Mouse (Mus musculus): ENCODE data around the gene Prkn. TPM values are rescaled to one million over a fixed set of nuclear protein-coding genes. Genes with fewer than 3 reads are reported as not detected.

Gene Prkn
- polyA plus RNA-seq, 1 experiment, result 16.7 TPM

DNA sequence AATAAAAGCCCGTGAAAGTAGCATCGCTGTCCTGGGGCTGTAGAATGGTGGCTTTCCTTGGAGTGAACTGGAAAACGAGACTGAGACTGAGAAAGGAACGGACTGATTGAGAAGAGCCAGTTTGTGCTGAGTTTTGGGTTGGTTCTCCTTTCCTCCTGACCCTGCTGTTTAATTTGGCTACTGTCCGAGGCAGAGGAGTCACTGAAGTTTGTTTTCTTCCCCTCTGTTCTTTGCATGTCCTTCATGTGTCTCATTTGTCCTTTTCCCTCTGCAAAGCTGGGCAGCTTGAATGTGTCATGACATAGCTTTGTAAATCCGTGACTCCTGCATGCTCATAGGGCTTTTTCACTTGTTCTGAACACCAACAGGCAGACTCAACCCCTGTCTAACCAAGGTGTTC is 249.2 kb downstream of the Prkn start:
- TF ChIP-seq CTCF (IDR thresholded peaks at IDR 0.05; ENCODE audit: borderline replicate concordance, insufficient read depth, low read depth, low read length) (no peak), POLR2A (IDR thresholded peaks at IDR 0.05; ENCODE audit: borderline replicate concordance, insufficient read depth, low read length) (no peak)
- peaks cover 6% of the 10 kb centered on the region for H3K4me1 ChIP-seq (ENCODE audit: control insufficient read depth, insufficient read depth, low read length)
- H3K4me3 ChIP-seq (replicated peaks; ENCODE audit: insufficient read depth, low read depth, low read length), result no peak overlapping the region
- no peaks in the 10 kb centered on the region for H3K27me3 ChIP-seq (ENCODE audit: control insufficient read depth, insufficient read depth, low read length)
- H3K27ac ChIP-seq (ENCODE audit: insufficient read depth, low read length), result no peak overlapping the region
- WGBS, result 87% methylated on average over 6 of the region's 6 CpGs
- DNase-seq, result no peak

DNA sequence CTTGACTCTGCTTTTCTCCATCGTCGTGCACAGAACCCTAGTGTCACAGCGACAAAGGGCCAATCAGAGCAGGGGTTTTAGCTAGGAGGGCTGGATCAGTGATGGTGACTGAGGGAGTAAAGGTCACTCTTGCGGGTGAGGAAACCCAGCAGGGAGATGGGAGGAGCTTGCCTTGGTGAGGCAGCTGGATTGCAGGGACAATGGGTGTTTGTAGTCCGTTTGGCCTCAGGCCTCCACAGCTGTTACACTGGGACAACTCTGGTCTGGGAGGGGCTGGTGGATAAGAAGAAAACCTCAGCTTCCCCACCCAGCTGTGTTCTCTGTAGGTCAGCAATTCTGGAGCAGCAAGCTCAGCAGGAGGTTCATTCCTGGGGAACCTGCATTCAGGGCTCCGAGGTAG is 252.7 kb downstream of the Prkn start:
- H3K27me3 ChIP-seq (ENCODE audit: control insufficient read depth, insufficient read depth, low read length), result no peaks in the 10 kb centered on the region
- peak in 1 of 2 experiments; percentile 37 for DNase-seq
- WGBS, result 51% methylated on average over 6 of the region's 6 CpGs
- no peak overlapping the region for H3K4me3 ChIP-seq (replicated peaks; ENCODE audit: insufficient read depth, low read depth, low read length)
- no peaks in the 10 kb centered on the region for H3K4me1 ChIP-seq (ENCODE audit: control insufficient read depth, insufficient read depth, low read length)
- TF ChIP-seq POLR2A (IDR thresholded peaks at IDR 0.05; ENCODE audit: borderline replicate concordance, insufficient read depth, low read length) (no peak), CTCF (IDR thresholded peaks at IDR 0.05; ENCODE audit: borderline replicate concordance, insufficient read depth, low read depth, low read length) (no peak)
- 0 out of 2 replicates have a peak overlapping the region, but pooled peaks have one; percentile 52 for H3K27ac ChIP-seq (ENCODE audit: insufficient read depth, low read length)

DNA sequence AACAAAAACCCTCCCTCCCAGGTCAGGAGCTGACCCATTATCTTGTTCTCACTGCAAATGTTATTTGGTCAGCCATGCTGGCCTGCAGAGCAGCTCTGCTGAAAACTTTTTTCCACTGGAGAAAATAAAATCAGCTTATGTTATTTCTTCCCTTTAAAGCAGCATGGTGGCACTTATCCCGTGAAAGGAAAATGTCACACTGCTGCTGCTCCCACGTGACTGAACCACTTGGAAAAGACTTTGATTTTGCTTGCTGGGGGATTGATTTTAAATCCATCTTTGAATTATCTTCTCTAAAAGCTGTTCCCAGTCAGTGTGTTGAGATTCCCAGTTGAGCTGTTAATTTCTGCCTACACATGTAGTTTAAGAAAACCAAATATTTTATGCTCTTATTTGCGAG is 253.1 kb downstream of the Prkn start:
- H3K27me3 ChIP-seq (ENCODE audit: control insufficient read depth, insufficient read depth, low read length), result no peaks in the 10 kb centered on the region

DNA sequence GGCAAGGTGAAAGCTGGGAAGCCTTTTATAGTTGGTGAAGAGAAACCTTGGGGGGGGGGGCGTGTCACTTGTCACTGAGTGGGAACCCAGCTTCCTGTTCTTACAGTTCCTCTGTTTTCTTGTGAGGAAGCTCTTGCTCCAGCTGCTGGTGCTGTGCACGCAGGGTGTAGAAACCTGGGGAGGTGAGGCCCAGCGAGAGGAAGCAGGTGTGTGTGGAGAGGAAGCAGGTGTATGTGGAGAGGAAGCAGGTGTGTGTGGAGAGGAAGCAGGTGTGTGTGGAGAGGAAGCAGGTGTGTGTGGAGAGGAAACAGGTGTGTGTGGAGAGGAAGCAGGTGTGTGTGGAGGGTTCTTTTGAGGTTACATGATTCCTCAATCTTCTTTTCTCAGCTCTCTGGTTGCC is 266.8 kb downstream of the Prkn start:
- no peak for DNase-seq
- TF ChIP-seq CTCF (IDR thresholded peaks at IDR 0.05; ENCODE audit: borderline replicate concordance, insufficient read depth, low read depth, low read length) (no peak), POLR2A (IDR thresholded peaks at IDR 0.05; ENCODE audit: borderline replicate concordance, insufficient read depth, low read length) (no peak)
- peaks cover 3% of the 10 kb centered on the region; the same call in 1 of the 2 replicates for H3K4me1 ChIP-seq (ENCODE audit: control insufficient read depth, insufficient read depth, low read length)
- 93% methylated on average over 3 of the region's 3 CpGs for WGBS
- no peak overlapping the region for H3K27ac ChIP-seq (ENCODE audit: insufficient read depth, low read length)
- no peak overlapping the region for H3K4me3 ChIP-seq (replicated peaks; ENCODE audit: insufficient read depth, low read depth, low read length)
- H3K27me3 ChIP-seq (ENCODE audit: control insufficient read depth, insufficient read depth, low read length), result no peaks in the 10 kb centered on the region

More for the DNA sequence above, 253.1 kb downstream of the Prkn start:
- 63% methylated on average over 3 of the region's 3 CpGs for WGBS
- 0 out of 2 replicates have a peak overlapping the region, but pooled peaks have one; percentile 52 for H3K27ac ChIP-seq (ENCODE audit: insufficient read depth, low read length)
- H3K4me1 ChIP-seq (ENCODE audit: control insufficient read depth, insufficient read depth, low read length), result no peaks in the 10 kb centered on the region
- DNase-seq, result no peak
- no peak overlapping the region for H3K4me3 ChIP-seq (replicated peaks; ENCODE audit: insufficient read depth, low read depth, low read length)
- TF ChIP-seq CTCF (IDR thresholded peaks at IDR 0.05; ENCODE audit: borderline replicate concordance, insufficient read depth, low read depth, low read length) (no peak), POLR2A (IDR thresholded peaks at IDR 0.05; ENCODE audit: borderline replicate concordance, insufficient read depth, low read length) (no peak)

DNA sequence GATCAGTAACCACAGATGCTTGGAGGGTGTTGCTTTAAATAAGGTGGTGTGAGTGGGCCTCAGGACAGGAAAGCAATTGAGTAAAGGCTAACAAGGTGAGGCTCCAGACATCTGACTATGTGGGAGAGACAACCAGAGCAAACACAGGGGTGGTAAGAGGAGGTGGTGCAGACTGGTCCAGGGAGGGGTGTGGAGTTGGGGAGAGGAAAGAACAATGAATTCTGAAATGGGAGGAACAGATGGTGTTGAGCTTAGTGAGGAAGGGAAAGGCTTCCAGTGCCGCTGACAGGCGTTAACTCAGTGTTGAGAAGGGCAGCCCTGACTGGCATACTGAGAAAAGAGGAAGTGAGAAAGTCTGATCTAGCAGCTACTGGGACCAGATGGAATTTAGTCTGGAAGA is 267.7 kb downstream of the Prkn start:
- H3K27ac ChIP-seq (ENCODE audit: insufficient read depth, low read length), result no peak overlapping the region
- no peaks in the 10 kb centered on the region for H3K27me3 ChIP-seq (ENCODE audit: control insufficient read depth, insufficient read depth, low read length)
- peak in 1 of 2 experiments; percentile 37 for DNase-seq
- H3K4me3 ChIP-seq (replicated peaks; ENCODE audit: insufficient read depth, low read depth, low read length), result no peak overlapping the region
- TF ChIP-seq CTCF (IDR thresholded peaks at IDR 0.05; ENCODE audit: borderline replicate concordance, insufficient read depth, low read depth, low read length) (no peak), POLR2A (IDR thresholded peaks at IDR 0.05; ENCODE audit: borderline replicate concordance, insufficient read depth, low read length) (no peak)
- 16% methylated on average over 2 of the region's 2 CpGs for WGBS
- peaks cover 3% of the 10 kb centered on the region; the same call in 1 of the 2 replicates for H3K4me1 ChIP-seq (ENCODE audit: control insufficient read depth, insufficient read depth, low read length)

DNA sequence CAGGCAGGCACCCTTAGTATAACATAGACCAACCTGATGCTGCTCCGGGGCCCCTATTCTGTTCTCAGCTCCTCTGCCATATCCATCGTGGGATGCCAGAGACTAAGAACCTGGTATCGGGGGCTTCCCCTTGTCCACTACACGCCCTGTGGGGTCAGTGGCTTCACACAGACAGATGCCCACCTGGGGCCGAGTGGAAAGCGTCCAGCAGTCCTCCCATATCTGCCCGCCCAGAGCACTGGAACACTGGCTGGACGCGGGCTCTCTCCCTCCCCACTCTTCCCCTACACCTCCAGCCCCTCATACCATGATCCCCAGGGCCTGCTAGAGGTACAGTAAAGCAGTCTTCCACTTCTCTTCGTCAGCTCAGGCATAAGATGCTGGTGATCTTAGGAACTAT is 277.3 kb downstream of the Prkn start:
- TF ChIP-seq CTCF (IDR thresholded peaks at IDR 0.05; ENCODE audit: borderline replicate concordance, insufficient read depth, low read depth, low read length) (no peak), POLR2A (IDR thresholded peaks at IDR 0.05; ENCODE audit: borderline replicate concordance, insufficient read depth, low read length) (no peak)
- Histone ChIP-seq H3K27me3 (ENCODE audit: control insufficient read depth, insufficient read depth, low read length) (no peaks in the 10 kb centered on the region), H3K4me1 (ENCODE audit: control insufficient read depth, insufficient read depth, low read length) (no peaks in the 10 kb centered on the region), H3K4me3 (replicated peaks; ENCODE audit: insufficient read depth, low read depth, low read length) (no peak overlapping the region), H3K27ac (ENCODE audit: insufficient read depth, low read length) (no peak overlapping the region)
- no peak for DNase-seq
- 84% methylated on average over 10 of the region's 10 CpGs for WGBS

DNA sequence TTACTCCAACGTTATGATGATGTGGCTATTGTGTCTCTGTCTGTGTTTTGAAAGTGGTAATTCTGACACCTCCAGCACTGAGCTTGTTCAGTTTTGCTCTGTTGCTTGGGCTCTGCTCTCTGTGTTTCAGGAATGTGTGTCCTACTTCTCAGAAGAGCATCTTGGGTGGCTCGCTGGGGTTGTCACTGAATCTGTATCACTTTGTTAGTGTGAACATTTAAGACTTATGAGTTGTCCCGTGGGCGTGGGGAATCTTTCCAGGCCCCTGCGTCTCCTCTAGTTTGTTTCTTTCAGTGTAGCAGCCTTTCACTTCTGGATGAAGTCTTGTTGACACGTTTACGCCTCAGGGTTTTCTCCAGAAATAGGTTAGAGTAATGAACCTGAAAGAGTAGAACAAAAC is 283.9 kb downstream of the Prkn start:
- 76% methylated on average over 7 of the region's 7 CpGs for WGBS
- TF ChIP-seq CTCF (IDR thresholded peaks at IDR 0.05; ENCODE audit: borderline replicate concordance, insufficient read depth, low read depth, low read length) (no peak), POLR2A (IDR thresholded peaks at IDR 0.05; ENCODE audit: borderline replicate concordance, insufficient read depth, low read length) (no peak)
- H3K27ac ChIP-seq (ENCODE audit: insufficient read depth, low read length), result no peak overlapping the region
- H3K27me3 ChIP-seq (ENCODE audit: control insufficient read depth, insufficient read depth, low read length), result no peaks in the 10 kb centered on the region
- no peak for DNase-seq
- H3K4me1 ChIP-seq (ENCODE audit: control insufficient read depth, insufficient read depth, low read length), result 0 out of 2 replicates have a peak, but pooled peaks cover 2% of the 10 kb centered on the region
- H3K4me3 ChIP-seq (replicated peaks; ENCODE audit: insufficient read depth, low read depth, low read length), result no peak overlapping the region

DNA sequence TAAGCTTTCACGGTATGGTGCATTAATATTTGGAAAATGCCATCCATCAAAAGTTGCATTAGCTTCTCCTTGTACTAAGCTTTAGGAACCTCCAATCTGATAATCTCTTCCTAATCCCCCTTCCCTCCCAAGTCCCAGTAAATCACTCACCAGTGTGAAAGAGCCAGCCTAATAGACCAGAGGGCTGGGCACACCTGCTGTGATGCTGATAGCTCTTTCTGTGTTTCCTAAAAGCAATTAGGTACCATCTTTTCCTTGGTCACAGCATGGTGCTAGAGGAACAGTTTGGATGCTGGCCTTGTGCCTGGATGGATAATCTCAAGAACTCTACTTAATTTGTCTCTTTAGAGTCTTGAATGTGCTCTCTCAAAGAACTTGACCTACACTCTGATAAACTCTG is 287.0 kb downstream of the Prkn start:
- no peak overlapping the region for H3K4me3 ChIP-seq (replicated peaks; ENCODE audit: insufficient read depth, low read depth, low read length)
- WGBS, result 90% methylated on average over 1 of the region's 1 CpGs
- H3K27me3 ChIP-seq (ENCODE audit: control insufficient read depth, insufficient read depth, low read length), result no peaks in the 10 kb centered on the region
- 0 out of 2 replicates have a peak, but pooled peaks cover 3% of the 10 kb centered on the region for H3K4me1 ChIP-seq (ENCODE audit: control insufficient read depth, insufficient read depth, low read length)
- peak in 1 of 2 experiments; percentile 22 for DNase-seq
- no peak for TF ChIP-seq POLR2A (IDR thresholded peaks at IDR 0.05; ENCODE audit: borderline replicate concordance, insufficient read depth, low read length)
- no peak for TF ChIP-seq CTCF (IDR thresholded peaks at IDR 0.05; ENCODE audit: borderline replicate concordance, insufficient read depth, low read depth, low read length)
- no peak overlapping the region for H3K27ac ChIP-seq (ENCODE audit: insufficient read depth, low read length)

Data from cerebellum, adult 2 months (tissue).